Mouse (Mus musculus) embryo, embryonic 10 days (tissue): ENCODE data around the gene Osm.

ENCODE experiments used
- DNase-seq: peaks from one replicate; pipeline ENCODE4 v3.0.0-alpha.2; 2015; ENCODE audit warnings: low spot score

Osm gene

DNA sequence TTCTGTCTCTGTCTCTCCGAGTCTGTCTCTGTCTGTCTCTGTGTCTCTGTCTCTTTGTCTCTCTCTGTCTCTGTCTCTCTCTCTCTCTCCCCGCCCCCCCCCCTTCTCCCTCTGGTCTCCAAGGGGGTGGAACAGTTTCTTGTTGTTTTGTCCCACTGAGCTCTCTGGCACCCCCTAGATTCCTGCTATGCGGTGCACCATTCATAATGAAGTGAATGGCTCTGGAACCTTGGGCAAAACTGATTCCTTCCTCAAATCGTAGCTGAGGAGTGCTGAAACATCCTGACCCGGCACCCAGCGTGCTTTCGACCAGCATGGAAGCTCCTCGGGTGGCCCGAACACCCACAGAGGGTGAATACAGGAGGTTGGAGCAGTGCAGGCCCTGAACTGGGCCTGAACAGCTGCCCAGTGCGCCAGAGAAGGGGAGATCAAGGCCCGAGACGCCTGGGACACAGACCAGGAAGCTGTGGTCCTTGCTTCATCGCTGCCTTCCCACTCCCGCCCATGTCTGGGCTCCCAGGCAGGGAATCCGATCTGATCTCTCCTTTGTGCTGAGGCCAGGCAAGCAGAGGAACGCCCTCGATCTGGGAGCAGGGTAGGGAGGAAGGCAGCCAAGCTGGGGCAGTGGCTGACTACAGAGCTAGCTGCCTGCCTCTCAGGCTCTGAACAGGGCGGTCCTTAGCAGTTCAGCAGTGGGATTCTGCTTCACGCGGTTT lies 34.7 kb downstream of the Osm start:
- peak; percentile 31 for DNase-seq

DNA sequence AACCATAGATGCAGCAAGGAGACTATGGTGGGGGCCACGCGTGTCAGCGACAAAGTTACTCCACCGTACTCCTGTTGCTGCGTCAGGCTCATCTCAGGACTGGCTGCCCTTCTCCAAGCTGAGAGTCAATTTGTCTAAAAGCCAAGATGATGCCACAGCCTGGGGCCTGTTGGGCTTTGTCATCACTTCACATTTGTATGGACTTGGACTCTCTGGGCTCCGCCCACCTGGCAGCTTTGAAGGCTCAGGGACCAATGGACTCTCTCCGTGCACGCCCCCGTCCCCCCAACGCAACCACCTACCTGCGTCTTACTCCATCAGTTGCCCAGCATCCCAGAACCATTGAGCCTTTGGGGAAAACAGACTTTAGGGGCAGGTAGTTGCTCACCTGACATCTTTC lies 35.3 kb downstream of the Osm start:
- DNase-seq = no peak

DNA sequence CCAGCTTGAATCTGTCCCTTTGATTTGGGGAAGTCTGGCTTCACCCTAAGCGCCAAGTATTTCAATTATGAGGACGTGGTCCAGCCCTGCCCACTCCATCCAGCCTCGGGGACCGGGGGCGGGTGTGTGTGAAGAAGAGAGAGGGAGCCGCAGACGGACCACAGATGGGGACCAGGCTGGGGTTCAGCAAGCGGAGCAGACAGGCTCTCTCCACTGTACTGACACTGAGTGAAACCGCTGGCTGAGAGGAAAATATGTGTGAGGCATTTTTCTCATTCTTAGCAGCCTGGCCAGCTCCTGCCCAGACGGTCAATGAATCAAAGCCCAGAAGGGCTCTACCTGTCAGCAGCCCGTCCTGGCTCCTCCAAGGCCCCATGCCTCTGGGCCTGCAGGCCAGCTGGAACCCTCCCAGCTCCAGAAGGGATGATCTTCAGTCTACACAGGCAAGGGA lies 40.2 kb downstream of the Osm start:
- DNase-seq = no peak

DNA sequence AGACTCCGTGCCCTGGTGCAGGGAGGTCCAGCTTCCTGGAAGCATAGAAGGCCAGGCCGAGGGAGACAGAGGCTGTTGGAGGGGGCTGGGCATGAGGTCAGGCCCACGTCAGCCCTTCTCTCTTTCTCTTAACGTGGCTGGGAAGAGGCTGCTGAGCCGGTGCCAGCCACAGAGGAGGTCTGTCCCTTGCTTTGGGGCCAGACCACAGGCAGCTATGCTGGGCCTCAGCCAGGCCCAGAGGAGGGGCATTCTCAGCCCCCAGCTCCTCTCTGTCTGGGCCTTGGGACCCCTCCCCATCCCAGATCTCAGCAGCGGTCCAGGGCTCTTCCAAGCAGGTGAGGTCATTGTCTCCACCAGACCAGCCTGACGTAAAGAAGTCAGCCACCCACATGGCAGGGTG lies 43.7 kb downstream of the Osm start:
- DNase-seq = no peak

DNA sequence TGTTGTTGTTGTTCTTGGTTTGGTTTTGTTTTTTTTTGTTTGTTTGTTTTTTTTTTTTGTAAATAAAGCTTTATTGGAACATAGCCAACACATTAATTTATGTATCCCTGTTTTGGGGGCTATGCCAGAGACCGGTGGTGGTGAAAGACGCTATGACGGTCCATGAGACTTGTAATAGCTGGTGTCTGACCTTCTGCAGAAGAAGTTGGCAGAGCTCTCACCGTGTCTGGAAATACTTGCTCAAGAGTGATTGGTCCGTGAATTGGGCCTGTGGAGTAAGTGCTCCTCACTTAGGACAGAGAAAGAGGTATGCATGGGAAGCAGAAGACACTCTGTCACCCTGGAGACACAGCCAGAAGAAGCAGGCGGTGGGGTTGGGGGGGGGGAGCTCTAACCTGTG lies 45.6 kb downstream of the Osm start:
- no peak for DNase-seq

DNA sequence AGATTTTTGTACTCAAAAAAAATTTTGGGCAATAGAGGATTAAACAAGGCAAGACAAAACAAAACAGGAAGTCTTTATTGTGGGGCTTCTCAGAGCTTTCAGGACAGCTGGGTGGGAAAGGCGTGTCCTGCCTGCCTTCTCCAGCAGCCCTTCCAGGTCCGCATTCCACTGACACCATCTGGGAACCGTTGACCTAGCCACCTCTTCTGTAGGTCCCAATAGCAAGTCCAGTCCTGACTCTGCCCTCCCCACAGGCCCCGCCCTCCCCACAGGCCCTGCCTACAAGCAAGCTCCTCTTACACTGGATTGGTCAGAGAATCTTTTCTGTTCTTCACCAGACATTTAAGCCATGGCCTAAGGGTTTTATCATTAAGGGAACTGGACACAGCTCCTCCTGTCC lies 47.4 kb downstream of the Osm start:
- peak; percentile 87 for DNase-seq

DNA sequence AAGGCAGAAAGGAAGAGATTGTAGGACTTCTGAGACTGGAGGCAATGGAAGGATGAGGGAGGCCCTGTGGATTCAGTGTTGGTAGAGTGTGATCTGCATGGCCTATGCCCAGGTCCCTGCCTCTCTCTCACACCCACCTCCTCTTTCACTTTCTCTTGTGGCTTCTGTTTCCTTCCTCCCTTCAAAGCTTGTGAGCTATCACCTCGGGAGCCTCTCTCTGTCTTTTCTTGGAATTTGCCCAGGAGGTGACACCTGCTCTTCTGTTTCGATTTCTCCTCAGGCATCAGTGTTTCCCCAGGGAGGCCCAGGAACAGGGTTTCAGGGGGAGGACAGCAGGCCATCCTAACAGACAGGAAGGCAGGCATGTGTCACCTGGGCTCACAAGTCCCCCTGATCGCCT lies 53.1 kb downstream of the Osm start:
- DNase-seq = no peak
